Mouse (Mus musculus): Measurements from ENCODE around the gene Kalrn. TPM values are rescaled to one million over a fixed set of nuclear protein-coding genes. Genes with fewer than 3 reads are reported as not detected.

Kalrn gene
- total RNA-seq, 2 experiments from 2014 or later: 22.6 to 24.6 TPM

DNA sequence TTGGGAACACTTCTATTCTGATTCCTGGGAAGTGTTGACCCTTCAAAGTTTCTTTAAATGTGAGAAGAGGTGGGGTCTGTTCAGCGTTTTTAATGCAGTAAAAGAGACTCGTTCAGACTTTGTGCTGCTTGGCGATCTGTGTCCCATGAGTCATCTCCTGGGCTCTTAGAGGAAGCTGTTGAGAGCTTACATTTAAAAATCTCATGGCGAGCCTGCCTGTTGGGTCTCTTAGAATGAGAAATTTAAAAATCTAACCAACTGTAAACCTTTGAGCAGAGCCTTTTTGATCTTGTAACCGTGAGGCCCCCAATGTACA lies 650.4 kb downstream of the Kalrn start:
- no peak for DNase-seq (ENCODE audit: low spot score in 2 of 2)

DNA sequence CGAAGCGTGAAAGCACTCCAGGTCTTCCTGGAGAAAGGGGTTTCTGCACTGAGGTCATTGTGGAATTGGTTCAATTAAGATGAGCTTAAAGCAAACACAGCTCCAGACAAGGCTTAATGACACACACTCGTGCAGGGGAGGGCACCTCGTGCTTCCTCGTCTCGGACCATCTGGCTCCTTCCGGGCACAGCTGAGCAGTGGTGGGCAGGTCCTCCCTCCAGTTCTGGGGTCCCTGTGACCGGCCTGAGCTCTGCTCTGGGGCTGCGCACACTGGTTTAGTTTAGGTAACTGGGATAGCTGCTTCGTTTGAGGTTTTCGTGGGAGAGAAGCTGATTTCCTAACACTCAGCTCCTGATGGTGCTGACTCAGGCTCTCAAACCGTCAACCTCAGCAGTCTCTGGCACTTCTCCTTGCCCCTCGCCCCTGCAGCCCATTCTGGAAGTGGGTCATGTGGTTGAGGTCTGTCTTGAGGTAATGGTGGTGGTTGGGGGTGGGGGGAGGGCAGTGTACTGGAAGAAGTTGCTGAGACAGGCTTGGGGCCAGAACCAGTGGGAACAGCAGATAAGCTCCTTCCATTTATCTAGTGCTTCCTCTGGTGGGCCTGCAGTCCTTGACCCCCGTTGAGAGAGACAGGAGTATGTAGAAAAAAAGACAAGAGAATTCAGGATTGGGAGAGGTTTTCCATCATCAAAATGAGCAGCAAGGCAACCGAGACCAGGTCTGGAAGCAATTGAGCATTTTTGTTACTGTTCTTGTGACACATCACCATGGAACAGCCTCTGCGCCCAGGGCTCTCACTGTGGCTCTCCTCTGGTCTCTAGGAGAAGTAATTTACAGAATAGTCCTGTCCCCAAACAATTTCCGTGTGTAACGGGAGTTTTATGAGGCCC lies 651.0 kb downstream of the Kalrn start:
- DNase-seq (ENCODE audit: low spot score in 2 of 2): no peak

DNA sequence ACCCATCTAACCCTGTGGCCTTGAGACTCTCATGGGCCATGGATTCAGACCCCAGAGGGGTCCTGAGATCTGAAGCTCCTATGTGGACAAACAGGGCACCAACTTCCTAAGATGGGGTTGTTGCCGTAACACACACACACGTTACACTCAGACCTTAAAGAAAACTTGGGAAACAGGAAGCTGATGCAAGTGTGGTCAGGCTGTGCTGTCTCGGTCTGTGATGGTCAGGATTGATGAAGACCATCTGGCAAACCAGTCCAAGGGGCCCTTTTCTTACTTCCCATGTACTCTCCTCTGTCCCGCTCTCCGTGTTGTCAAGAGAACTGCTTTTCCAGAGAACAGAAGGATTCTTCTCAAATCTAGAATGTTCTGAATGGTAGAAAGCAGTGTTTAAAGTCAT lies 651.8 kb downstream of the Kalrn start:
- no peak for DNase-seq (ENCODE audit: low spot score in 2 of 2)

Other genes starting within 250 kb of the Kalrn start
- not detected for gene Ropn1, start 76.4 kb upstream of the Kalrn start, total RNA-seq (2021)
- 1 to 10 TPM; 6.5 to 7.2 TPM for gene Ccdc14, start 117.1 kb upstream of the Kalrn start, total RNA-seq (2021)
- 10 to 100 TPM; 39.2 to 51.6 TPM for gene Mylk, start 171.7 kb upstream of the Kalrn start, total RNA-seq (2021)